Mouse (Mus musculus) layer of hippocampus, adult 9-11 months (tissue): ENCODE measurements at regions not wholly inside any gene's neighbourhood (a gene's known extent, or its start where the extent isn't known, plus 50 kb on each side); places are given as distances from the start of the nearest gene placed in this dataset.

ENCODE experiments used
- DNase-seq: peaks from one replicate; pipeline ENCODE4 v3.0.0; 2022

DNA sequence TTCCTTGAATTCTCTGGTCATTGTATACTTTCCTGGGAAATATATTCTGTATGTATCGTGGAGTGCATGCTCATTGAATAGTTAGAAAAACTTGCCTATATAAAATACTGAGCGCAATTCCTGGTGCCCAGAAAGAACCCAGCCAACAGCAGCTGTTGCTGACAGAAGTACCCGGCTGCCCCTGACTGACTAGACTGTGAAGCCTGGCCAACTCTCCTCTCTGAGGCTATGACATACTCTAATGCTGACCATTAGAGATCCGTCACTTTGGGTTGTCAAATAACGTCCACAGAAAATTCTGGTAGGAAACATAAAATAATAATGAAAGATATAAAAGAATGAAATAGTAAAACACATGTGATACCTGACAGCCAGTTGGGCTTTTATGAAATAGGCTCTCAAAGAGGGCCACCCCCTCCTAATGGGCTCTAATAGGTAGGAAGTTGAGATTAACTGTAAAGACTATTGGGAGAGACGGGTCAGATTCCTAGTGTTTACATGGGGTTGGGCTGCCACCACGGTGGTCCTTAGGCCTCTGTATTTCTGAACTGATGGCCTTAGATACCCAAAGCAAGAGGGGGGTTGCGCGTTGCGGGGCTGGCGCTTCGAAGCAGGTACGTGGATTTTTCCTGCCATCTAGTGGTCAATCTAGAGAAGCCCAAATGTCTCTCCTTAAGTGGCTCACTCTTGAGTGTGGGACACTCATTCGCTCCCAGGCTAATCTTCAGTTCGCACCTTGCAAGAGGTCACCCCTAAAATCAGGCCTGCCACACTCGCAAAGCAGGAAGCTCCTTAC, 53.0 kb upstream of the Mon1b start:
- peak; percentile 27 for DNase-seq

DNA sequence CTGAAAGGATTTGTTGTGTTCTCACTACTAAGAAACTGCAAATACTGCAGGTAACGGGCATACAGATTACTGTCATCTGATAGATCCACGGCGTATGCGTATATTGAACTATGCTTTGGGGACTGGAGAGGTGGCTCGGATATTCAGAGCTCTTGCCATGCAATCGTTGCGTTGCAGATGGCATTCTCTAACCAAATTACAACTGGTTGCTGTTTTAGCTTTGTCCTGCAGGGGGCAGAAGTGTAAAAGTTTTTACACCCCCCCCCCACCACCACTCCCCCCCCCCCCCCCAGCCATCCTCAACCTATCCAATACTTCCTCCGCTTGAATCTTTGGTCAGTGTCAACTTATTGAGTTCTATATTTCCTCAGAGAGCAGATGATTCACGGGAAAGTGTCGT, 51.6 kb upstream of the Mon1b start:
- no peak for DNase-seq
